Mouse (Mus musculus) CD4-positive, CD25-positive, alpha-beta regulatory T cell (primary cell): ENCODE results near the gene Oxct1. TPM values are rescaled to one million over a fixed set of nuclear protein-coding genes. Genes with fewer than 3 reads are reported as not detected.

Source experiments
- polyA plus RNA-seq: library from polyadenylated mRNA; unstranded; fragments of 100-300 nt; shearing (Covaris generic); gene quantifications from one replicate; pipeline ENCODE4 v1.2.1, GENCODE M21; 2017

The Oxct1 gene
- polyA plus RNA-seq = 78.2 TPM

GRCm38 (mm10) chr15:4026231-4026773 lies at the start of gene Oxct1:
Gene Oxct1, plus strand, starts transcription at chr15:4026383.

GRCm38 (mm10) chr15:3979061-3979848 lies 46.9 kb upstream of the Oxct1 start, which contains the start of gene Fbxo4:
Gene Fbxo4, minus strand, starts transcription at chr15:3979573.

DNA sequence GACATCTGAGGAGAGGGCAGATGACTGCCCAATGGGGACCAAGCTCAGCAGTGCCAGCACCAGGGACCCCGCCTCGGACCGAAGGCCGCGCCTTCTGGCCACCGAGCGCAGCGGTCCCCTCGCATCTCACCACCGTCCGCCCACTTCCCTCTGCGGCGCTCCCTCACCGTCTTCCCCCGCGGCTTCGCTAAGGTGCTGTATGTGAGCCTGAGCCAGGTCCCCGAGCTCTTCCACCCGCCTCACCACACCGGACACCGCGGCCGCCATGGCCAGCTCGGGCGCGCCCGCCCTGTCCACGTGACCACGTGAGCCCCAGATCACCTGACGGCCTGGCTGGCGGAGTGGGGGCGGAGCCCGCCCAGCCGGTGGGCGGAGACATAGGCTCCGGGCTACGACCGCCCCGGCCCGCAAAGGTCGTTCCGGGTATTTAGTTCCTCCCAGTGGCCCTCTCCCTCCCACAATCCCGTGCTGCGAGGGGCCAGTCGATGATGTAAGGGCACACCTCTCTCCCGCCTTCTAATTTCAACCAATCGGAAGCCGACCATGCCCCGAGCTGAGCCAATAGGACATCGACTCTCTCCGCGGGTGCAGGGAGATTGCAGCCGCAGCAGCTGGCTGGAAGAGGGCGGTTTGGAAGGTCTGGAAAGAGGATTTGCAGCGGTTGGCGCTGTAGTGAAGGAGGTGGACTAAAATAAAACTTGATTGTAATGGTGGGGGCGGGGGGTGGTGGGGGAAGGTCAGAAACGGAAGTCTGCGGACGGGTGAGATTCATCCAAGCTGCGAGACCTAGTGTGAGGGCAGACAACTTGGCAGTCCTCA lies 30.5 kb upstream of the Oxct1 start, which contains the start of gene AW549877:
Gene AW549877, minus strand, starts transcription at position 297 of the 819 bp plus-strand sequence.

Other genes starting within 250 kb of the Oxct1 start
- 22.5 TPM for gene Fbxo4, start 46.8 kb upstream of the Oxct1 start, polyA plus RNA-seq
- gene AW549877, start 30.6 kb upstream of the Oxct1 start, polyA plus RNA-seq = 46.4 TPM